Mouse (Mus musculus): Measurements from ENCODE around the gene Nr2c2ap.

Nr2c2ap gene

DNA sequence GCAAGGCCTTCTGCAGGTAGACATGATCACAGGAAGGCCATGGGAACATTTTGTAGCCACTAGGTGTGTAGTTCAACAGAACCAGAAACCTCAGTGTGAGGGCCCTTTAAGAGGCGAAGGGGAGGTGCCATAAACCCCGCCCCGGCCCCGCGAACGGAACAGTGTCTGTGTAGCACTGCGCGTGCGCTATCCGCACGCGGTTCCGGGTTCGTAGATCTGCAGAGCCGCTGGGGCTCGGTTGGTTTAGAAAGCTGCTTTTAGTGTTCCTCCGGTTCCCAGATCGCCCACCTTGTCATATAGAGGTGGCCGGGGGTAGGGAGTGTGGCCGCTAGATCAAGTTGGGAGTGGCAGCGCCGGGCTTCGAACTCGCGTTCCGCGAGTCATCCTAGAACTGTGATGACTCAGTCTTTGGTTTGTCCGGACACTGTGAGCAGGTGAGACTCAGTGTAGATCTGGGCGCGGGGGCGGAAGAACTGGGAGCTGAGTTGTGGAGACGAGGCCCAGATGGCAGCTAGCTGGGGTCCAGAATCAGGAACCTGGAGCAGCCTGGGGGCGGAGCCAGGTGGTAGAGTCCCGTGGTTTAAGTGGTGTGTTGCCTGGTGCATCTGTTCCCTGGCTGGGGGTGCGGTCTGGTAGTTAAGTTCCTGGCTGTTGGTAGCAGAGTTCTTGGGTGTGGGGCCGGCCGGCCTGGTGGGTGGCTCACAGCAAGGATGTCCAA, at the start of gene Nr2c2ap:
Gene Nr2c2ap, plus strand, starts transcription at position 168 of the 718 bp plus-strand sequence.
- peak; percentile 84 for DNase-seq

DNA sequence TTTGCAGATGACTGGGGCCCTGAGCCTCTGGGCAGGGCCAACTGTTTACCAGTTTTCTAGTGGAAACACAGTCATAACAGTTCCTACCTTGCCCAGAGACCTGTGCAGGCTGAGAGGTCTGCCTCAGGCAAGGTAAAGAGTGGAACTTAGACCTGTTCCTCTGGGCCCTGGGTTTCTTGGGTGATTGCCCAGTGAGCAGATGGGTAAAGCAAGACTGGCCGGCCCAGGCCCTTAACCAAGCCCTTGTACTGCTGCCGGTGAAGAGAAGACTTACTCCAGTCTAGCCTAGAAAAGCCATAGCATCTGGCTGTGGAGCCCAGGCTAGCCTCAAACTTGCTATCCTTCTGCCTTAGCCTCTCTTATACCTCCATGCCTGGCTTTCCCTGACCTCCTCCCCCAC, 49.2 kb upstream of the Nr2c2ap start:
- peak; percentile 47 for DNase-seq

DNA sequence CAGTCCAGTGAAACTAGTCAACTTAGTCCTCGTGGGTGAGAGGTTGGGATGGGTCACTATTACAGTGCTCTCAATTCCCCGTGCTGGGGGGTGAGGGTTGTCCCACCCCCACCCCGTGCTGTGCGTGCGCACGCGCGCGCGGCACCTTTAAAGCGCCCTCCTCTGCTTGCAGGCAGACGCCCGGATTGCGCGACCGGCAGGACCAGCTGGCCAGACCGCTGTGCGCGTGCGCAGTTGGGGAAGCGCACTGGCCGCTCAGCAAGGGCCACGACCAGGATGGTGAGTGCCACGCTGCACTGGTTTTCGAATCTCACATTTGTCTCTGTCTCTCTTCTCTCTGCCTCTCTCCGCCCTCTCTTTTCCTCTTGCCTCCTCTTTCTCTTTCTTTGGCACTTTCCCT, 47.8 kb upstream of the Nr2c2ap start, which contains the start of gene Hapln4:
Gene Hapln4, plus strand, starts transcription at position 173 of the 400 bp plus-strand sequence.
- DNase-seq = peak; percentile 93

DNA sequence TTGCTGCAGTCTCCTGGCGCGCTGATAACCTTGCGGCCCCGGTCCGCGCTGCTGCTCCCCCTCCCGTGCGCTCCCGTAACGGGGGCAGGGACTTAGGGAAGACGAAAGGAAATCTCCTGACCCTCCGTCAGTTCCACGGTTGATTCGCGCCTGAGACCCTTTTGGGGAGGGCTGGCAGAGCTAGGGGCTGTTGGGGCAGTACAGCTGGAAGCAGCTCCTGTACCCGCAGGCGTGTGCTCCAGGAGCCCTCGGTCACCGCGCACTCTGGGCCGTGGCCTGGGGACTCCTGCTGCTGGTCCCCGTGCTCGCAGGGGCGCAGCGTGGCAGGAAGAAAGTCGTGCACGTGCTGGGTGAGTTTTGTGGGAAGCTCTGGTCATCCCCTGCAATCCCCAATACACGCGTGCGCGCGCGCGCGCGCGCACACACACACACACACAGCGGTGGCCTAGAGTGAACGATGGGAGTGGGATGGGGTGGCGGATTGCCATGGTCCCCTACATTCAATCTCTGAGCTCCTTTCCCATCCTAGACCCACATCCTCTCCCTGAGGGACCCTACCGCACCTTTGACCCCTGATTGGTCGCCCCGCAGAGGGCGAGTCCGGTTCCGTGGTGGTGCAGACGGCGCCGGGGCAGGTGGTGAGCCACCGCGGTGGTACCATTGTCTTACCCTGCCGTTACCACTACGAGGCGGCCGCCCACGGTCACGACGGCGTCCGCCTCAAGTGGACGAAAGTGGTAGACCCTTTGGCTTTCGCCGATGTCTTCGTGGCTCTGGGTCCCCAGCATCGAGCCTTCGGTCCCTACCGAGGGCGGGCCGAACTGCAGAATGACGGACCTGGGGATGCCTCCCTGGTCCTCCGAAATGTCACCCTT, 46.7 kb upstream of the Nr2c2ap start:
- peak; percentile 69 for DNase-seq

DNA sequence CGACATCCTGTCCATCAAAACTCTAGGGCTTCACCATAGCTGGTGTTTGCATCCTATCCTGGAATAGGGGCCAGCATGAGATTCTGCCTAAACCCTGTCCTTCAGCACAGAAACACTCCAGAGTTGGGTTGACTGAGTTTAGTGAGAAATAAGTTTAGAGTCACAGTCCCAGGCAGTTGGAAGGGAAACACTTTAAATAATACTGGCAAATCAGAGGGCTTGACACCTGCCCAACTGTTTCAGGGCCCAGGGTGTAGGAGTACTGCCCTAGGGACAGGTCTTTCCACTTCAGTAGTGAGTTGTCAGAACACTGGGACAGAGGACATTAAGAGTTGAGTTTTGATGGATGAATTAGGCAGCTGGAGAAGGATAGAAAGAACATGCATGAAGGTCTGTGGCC, 45.0 kb upstream of the Nr2c2ap start:
- DNase-seq = no peak

DNA sequence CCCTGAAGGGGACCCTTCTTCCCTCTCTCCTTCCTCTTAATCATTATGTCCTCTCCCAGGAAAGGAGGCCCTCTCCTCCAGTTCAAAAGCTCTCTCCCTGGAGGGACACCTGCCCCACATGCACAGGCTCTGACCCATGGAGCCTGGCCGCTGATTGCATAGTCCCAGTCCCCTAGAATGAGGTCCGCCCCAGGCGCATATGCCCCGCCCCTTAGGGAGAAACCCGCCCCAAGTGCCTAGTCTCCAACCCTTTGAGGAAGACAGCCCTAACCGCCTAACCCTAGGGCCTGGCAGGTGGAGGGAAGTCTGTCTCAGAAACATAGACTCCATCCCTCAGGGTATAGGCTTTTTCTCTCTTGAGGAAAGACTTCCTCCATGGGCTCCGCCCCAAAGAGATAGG, 43.9 kb upstream of the Nr2c2ap start:
- no peak for DNase-seq

DNA sequence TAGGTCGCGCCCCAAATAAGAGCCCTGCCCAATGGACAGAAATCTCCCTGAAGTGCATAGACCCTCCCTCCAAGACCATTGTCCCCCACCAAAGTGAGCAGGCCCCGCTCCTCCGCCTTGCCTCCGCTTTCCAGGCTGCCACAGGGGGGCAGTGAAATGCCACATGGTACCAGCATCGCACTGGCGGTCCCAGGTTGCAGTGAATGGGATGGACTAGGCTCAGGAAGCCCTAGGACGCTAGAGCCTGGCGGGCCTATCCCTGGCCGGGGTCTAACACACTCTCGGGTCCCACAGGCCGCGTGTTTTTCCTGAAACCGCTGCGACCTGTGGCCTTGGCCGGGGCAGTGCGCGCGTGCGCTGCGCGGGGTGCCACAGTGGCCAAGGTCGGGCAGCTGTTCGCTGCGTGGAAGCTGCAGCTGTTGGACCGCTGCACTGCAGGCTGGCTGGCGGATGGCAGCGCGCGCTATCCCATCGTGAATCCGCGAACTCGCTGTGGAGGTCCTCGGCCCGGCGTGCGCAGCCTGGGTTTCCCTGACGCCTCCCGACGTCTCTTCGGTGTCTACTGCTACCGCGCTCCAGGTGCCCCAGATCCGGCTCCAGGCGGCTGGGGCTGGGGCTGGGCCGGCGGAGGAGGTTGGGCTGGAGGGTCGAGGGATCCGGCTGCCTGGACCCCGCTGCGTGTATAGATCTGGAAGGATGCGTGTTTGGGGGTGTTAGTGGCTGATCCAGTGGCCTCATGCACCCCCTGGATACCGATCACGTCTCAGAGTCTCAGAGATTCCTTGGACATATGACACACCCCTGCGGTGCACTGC, 43.1 kb upstream of the Nr2c2ap start:
- DNase-seq = peak; percentile 55

DNA sequence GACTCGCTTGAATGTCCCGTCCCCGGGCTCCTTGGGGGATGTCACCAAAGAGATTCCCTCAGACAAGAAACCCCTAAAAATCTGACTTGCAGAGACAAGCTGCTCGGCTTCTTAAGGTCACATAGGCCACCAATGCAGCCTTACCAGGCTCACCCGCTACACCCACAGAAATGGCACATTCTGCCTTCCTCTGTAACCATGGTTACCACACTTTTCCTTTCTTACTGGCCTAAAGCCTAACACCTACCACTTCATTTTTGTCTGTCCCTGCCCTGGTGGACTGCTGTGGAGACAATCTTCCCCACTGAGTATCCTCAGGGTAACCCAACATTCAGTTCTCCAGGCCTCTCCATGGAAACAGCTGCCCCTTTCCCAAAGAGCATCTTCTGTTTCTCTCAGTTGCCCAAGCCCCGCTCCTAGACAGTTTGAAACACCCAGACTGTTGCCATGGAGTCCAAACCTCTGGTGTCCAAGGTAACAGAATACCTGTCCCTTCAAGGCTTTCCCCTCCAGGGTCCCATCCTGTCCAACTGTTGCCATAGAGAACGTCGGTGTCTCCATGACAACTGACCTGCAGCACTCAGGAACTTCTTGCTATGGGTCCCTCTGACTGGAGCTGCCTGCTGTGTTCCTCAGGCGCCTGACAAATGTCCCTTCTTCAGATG, 41.7 kb upstream of the Nr2c2ap start:
- no peak for DNase-seq

DNA sequence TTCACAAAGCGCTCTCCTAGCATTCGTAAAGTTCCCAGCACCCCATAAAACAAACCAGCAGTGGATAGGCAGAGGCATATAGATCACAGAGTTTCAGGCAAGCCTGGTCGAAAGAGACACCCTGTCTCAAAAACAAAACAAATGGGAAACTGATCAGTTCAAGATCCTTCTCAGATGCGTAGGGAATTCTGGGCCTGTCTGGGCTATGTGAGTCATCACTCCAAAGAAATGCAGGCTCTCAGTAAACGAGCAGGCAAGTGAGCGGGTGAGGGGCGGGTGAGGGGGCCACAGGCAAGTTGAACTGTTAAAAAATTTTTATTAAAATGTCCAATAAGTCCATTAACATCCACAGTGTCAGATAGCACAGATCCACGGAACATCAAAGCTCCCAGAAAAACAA, 38.3 kb upstream of the Nr2c2ap start:
- no peak for DNase-seq

DNA sequence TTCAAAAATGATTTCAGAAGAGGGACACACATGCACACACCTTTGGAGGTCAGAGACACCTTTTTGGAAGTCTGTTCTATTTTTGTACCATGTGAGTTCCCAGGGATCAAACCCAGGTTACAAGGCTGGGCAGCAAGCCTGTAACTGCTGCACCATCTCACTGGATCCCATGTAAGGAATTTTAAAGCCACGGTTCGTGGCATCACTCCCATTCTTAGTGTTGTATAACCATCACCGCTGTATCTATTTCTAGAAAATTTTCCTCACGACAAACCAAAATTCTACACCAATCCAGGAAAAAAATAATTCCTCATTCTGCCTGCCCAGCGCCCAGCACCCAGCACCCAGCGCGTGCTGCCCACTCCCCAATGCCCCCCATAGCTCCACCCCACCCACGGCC, 31.9 kb upstream of the Nr2c2ap start:
- DNase-seq = no peak

DNA sequence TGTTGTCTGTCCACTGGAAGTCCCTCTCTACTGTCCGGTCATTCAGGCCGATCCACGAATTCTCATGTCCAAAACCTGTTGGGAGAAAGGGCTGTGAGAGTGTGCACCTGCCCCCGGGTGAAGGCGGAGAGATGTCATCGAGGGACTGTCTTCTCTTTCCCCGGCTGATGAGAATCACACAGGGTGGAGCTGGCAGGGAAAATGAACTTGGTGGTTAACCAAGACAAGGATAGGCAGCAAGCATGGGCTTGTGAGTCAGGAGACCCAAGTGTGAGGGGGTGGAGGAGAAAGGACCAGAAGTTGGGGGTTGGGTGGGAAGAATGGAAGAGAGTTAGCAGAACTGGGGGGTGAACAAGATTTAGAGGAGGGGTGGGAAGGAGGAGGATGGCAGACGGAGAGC, 30.9 kb upstream of the Nr2c2ap start:
- no peak for DNase-seq

DNA sequence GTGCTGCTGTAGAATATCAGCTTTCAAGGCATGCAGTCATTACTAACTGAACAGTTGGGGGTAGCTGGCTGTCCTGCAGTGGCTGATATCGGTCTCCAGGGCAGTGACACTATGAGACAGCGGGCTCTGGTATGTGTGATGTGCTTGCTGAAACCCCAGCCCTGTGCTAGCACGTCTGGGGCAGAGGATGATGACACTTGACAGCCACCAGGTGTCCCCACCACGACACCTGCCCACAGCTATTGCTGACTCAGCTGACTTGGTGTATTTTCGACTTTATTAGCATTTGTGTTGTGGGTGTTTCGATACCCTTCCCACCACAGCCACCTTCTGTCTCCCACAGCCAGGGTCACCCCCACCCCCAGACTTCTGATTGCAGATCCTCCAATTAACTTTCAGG, 26.6 kb upstream of the Nr2c2ap start:
- no peak for DNase-seq

DNA sequence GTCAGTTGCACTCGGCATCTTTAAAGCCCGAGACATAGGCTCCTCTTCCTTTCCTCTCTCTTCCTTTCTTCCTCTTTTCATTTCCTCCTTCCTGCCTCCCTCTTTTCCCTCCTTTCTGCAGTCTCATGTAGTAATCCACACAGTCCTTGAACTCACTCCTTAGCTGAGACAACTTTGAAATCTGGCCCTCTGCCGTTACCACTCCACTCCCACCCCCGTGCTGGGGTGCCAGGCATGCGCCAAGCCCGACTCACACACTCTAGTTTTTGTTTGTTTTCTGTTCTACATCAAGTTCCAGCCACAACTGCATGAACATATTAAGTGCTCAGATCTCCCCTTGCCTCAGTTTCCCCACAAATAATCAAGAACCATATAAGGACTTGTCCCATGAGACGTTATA, 26.2 kb upstream of the Nr2c2ap start:
- DNase-seq = no peak

DNA sequence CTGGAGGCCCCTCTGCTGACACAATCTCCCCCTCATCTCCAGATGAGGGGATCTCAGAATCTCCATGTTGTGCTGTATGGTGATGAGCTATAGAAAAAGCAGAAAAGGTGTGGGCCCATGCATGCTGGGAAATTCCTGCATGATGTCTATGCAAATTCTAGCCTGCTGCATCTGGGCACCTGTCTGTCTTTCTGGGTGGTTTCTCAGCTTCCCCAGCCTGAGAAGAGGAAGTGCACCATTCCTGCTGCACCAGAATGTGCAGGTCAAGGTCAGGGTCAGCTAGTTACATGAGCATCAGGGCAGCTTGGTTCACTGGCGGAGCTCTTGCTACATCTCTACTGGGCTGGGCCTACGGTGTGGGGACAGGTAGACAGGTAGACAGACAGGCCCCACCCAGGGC, 20.7 kb upstream of the Nr2c2ap start:
- DNase-seq = no peak

DNA sequence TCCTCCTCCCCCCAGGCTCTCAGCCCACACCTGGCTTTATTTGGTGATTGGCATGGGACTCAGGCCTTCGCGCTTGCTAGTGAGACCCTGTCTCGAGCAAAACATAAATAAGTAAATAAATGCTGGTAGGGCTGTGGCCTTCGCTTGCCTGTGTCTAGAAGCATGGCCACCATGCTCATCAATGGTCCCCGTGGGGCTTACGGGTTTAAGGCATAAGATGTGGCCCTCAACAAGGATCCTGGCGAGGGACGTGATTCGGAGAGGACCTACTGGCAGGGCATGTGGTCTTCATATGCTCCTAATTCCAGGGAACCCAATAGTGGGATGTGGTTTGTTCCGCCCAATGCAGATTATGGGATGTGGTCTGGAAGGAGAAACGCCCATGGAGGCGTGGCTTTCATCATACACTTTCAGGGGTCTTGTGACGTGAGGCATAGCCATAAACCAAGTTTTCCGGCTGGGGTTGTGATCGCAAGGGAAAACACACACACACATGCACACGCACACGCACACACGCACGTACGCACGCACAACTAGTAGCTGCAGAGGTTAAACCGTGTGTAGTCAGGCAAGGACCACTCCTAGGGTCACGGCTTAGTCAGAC, 19.8 kb upstream of the Nr2c2ap start:
- no peak for DNase-seq

DNA sequence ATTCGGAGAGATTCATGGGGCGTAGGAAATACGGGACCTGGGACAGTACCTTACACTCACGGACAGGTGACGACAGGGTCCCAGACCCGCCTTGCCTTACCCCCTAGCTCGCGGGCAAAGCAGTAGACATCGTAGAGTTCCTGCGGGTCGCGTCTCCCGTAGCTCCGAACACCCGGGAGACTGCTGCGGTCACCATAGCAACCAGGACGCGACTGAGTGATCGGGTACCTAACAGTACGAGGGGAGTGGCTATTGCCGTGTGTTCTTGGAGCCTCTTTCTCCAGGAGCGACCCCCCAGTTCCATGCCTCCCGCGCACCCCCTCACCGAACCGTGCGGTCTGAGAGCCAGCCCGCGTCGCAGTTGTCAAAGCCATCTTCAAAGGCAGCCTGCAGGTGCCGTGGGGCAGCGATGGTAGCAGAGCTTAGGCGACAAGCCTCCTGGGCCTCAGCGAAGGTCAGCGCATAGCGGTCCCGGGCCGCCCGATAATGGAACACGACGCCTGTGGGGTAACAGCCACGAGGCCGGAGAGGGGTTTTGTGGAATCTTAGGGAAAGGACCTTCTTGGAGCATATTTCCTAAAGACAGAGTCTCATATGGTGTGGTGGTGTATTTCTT, 18.6 kb upstream of the Nr2c2ap start:
- DNase-seq = no peak

DNA sequence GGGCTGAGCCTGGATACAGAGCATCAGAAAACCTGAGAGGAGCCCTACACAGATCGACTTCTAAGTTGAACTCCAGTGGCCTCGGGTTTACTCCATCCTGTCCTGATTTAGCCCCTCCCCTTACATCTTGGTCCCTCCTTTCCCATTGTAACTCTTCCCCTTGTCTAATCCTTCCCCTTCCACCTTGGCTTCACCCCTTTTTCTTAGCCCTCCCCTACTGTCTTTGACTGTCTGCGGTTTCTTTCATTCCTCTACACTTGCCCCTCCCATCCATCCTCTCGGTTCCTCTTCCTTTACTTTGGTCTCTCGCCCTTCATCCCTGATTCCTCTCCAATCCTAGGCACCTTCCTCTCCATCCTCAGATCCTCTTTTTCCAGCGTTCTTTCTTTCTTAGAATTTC, 16.6 kb upstream of the Nr2c2ap start:
- no peak for DNase-seq

DNA sequence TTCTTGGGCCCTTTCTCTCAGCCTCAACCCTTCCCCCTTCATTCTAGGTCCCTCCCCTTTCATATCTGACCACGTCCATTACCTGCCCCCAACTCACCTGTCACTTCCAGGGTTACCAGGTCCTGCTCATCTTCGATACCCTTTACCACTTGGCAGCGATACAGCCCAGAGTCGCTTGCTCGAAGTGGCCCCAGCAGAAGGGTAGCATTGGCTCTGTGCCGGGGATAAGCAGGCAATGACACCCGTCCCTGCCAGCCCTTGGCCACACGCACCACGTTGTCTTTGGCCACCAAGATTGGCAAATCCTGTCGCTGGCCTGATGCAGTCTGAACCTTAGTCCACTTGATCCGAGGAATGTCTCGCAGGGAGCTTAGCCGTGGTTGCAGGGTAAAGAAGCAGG, 16.2 kb upstream of the Nr2c2ap start:
- DNase-seq = no peak

DNA sequence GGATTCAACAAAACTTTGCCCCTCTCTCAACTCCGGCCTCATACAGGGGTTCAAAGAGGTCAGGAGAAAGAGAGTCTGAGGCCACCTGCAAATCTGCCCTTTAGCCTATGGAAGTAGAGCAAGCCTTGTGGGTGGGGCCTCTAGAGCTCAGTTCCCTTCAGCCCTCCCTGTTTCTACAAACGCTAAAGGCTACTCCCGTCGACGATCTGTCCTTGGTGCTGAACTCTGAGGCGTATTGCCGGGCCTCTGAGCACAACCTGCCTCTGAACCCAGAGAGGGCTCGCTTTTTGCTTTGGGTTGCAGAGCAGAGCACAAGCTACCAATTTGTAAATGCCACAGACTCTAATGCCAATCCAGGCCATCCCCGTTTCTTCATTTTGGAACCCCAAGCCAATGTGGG, 13.5 kb upstream of the Nr2c2ap start:
- DNase-seq = no peak

DNA sequence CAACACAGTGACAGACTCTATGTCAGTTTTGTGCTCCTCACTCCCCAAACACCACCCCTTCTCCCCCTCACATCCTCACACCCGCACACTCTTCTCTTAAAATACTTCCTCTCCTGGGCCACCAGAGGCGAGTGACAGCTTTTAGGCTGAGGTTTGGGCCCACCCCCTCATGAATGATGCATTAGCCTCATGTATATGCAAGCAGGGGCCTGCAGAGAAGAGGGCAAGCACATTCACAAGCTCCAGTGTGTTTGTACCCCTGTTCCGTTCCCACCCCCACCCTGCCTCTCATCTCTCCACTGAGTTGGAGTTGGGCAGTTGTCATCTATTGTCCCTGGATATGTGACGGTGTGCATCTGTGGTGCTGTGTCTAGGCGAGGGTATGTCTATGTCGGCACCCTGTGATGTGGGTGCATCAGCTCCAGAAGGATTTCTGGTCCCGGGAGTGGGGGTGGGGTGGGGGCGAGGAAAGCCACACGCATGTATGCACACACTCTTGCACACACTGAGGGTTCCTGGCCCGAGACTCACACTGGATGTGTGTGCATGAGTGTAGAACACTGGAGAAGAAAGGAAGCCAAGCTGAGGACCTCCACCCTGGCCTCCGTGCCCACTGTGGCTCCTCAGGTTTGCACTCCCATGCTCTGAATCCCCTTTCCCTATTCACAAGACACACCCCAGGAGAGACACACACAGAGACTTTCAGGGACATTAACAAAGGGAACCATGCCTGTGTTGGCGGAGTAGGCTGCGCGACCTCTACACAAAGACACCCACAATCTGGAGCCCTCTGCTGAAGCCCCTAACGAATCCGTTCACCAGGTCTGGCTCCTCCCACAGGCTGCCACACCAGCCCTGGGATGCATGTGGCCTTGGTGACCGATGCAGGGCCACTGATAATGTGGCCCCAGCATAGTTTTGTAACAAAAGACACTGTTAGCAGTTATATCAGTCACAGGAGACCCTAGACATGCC, 12.1 kb upstream of the Nr2c2ap start:
- DNase-seq = no peak

DNA sequence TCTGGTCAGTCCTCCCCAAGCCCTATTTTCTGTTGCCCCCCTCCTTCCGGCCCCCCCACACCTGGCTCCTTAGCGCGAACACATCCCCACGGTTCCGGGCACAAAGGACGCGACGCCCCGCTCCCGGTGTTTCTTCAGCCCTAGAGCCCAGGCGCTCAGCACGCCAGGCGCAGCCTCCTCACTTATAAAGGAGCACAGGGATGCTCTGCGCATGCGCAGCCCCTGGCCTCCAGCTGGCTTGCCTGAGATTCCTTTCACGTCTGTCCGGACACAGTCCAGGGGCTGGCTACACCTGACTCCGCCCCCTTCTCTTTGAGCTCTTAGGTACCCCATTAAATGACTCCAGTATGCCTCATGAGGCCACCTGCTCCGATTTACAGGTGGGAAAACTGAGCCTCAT, 10.5 kb upstream of the Nr2c2ap start, which contains the start of gene Ncan:
Gene Ncan, minus strand, starts transcription at position 207 of the 400 bp plus-strand sequence.
- DNase-seq = peak; percentile 90
